Mouse (Mus musculus) natural killer cell, adult 2 months (primary cell): ENCODE data around the gene Tmem203.

ENCODE experiments used
- DNase-seq, 2 experiments: peaks; one replicate each; pipeline ENCODE4 v3.0.0; 2022; ENCODE audit warnings: low spot score in 2 of 2

The Tmem203 gene

GRCm38 (mm10) chr2:25290816-25291130 lies 35.5 kb downstream of the Tmem203 start:
- no peak for DNase-seq

GRCm38 (mm10) chr2:25291184-25292053 lies 36.2 kb downstream of the Tmem203 start:
- no peak for DNase-seq

- DNase-seq: no peak
Measured at GRCm38 (mm10) chr2:25292054-25292544, 36.9 kb downstream of the Tmem203 start.

- DNase-seq: peak; percentile 51 to 68
Measured at GRCm38 (mm10) chr2:25292856-25293255, 37.6 kb downstream of the Tmem203 start.

GRCm38 (mm10) chr2:25293706-25294105 lies 38.5 kb downstream of the Tmem203 start:
- no peak for DNase-seq

- no peak for DNase-seq
Measured at GRCm38 (mm10) chr2:25297093-25297492, 41.9 kb downstream of the Tmem203 start.

GRCm38 (mm10) chr2:25298046-25298445 lies 42.8 kb downstream of the Tmem203 start:
- DNase-seq: no peak

GRCm38 (mm10) chr2:25303452-25303851 lies 48.2 kb downstream of the Tmem203 start:
- no peak for DNase-seq

- no peak for DNase-seq
Measured at GRCm38 (mm10) chr2:25303931-25304656, 48.9 kb downstream of the Tmem203 start.

GRCm38 (mm10) chr2:25304657-25305541 lies 49.7 kb downstream of the Tmem203 start:
- peak in 1 of 2 experiments; percentile 36 for DNase-seq
